Mouse (Mus musculus) urinary bladder, adult 18-20 months (tissue): ENCODE measurements at regions not wholly inside any gene's neighbourhood (a gene's known extent, or its start where the extent isn't known, plus 50 kb on each side); places are given as distances from the start of the nearest gene placed in this dataset.

ENCODE experiments used
- DNase-seq, 2 experiments: peaks; one replicate each; pipeline ENCODE4 v3.0.0; 2022; ENCODE audit warnings: low spot score in 2 of 2, mixed read lengths in 2 of 2

- DNase-seq, result peak in 1 of 2 experiments; percentile 15
Measured at GRCm38 (mm10) chr13:51930301-51930747, 83.8 kb downstream of the Gadd45g start.

- no peak for DNase-seq
Measured at GRCm38 (mm10) chr13:51930931-51931330, 84.5 kb downstream of the Gadd45g start.

- DNase-seq, result no peak
Measured at GRCm38 (mm10) chr13:51935827-51936226, 89.3 kb downstream of the Gadd45g start.

GRCm38 (mm10) chr13:51936441-51936840 is 90.0 kb downstream of the Gadd45g start:
- DNase-seq, result no peak

GRCm38 (mm10) chr13:51937898-51938297 is 91.4 kb downstream of the Gadd45g start:
- DNase-seq, result no peak

- no peak for DNase-seq
Measured at GRCm38 (mm10) chr13:51939262-51939661, 92.8 kb downstream of the Gadd45g start.

GRCm38 (mm10) chr13:51939715-51940114 is 93.2 kb downstream of the Gadd45g start:
- no peak for DNase-seq

GRCm38 (mm10) chr13:51946171-51946570 is 99.7 kb downstream of the Gadd45g start:
- peak in 1 of 2 experiments; percentile 29 for DNase-seq

GRCm38 (mm10) chr13:51948896-51949295 is 102.4 kb downstream of the Gadd45g start:
- no peak for DNase-seq

- DNase-seq, result no peak
Measured at GRCm38 (mm10) chr13:51951506-51952038, 105.1 kb downstream of the Gadd45g start.

GRCm38 (mm10) chr13:51953084-51953483 is 106.6 kb downstream of the Gadd45g start:
- no peak for DNase-seq

GRCm38 (mm10) chr13:51953569-51953968 is 107.1 kb downstream of the Gadd45g start:
- DNase-seq, result no peak

- no peak for DNase-seq
Measured at GRCm38 (mm10) chr13:51957101-51957500, 110.6 kb downstream of the Gadd45g start.

- no peak for DNase-seq
Measured at GRCm38 (mm10) chr13:51959591-51959990, 113.1 kb downstream of the Gadd45g start.

- DNase-seq, result no peak
Measured at GRCm38 (mm10) chr13:51960262-51960661, 113.8 kb downstream of the Gadd45g start.

- no peak for DNase-seq
Measured at GRCm38 (mm10) chr13:51962191-51962611, 115.7 kb downstream of the Gadd45g start.

GRCm38 (mm10) chr13:51962676-51963075 is 116.2 kb downstream of the Gadd45g start:
- DNase-seq, result no peak

- no peak for DNase-seq
Measured at GRCm38 (mm10) chr13:51963966-51964365, 117.5 kb downstream of the Gadd45g start.

- DNase-seq, result peak in 1 of 2 experiments; percentile 39
Measured at GRCm38 (mm10) chr13:51964416-51964815, 117.9 kb downstream of the Gadd45g start.

- no peak for DNase-seq
Measured at GRCm38 (mm10) chr13:51964921-51965320, 118.4 kb downstream of the Gadd45g start.

- no peak for DNase-seq
Measured at GRCm38 (mm10) chr13:51968103-51968502, 121.6 kb downstream of the Gadd45g start.

- DNase-seq, result peak in 1 of 2 experiments; percentile 45
Measured at GRCm38 (mm10) chr13:51968796-51969195, 122.3 kb downstream of the Gadd45g start.

- peak in 1 of 2 experiments; percentile 76 for DNase-seq
Measured at GRCm38 (mm10) chr13:51970051-51970450, 123.6 kb downstream of the Gadd45g start.
